In genomic region chr3:28491085-28492041, GRCm38 (mm10) we compare ENCODE assay signal across 8 mouse cellular contexts.
A peak's percentile ranks its signal among the peaks of the same experiment; 100 is the strongest.
DNase-seq lines count a peak whose midpoint lies in the region; ATAC-seq and TF ChIP-seq lines count a peak whose summit lies in the region.

No protein-coding gene starts in this region.

- intact Hi-C loops in left cerebral cortex, adult 2 months (cut with DNase I) = no loop called here
- intact Hi-C loops in left cerebral cortex, postnatal 10 days (cut with DNase I) = no loop called here

- H3K4me3 ChIP-seq in left cerebral cortex, adult 2 months = no peak overlapping the region
- H3K4me3 ChIP-seq in forebrain, postnatal 0 days (ENCODE audit: low read depth, low read length) = no peak overlapping the region
- H3K4me3 ChIP-seq in midbrain, embryonic 15.5 days = no peak overlapping the region

- H3K4me2 ChIP-seq in forebrain, postnatal 0 days (ENCODE audit: low read depth) = no peak overlapping the region
- no peak overlapping the region for H3K4me2 ChIP-seq in midbrain, embryonic 15.5 days

- no peaks in the 10 kb centered on the region for H3K36me3 ChIP-seq in forebrain, postnatal 0 days (ENCODE audit: insufficient read depth)
- H3K36me3 ChIP-seq in midbrain, embryonic 15.5 days (replicated peaks) = no peaks in the 10 kb centered on the region

- no peak for TF ChIP-seq CTCF in left cerebral cortex, adult 2 months (IDR thresholded peaks at IDR 0.05)
- TF ChIP-seq CTCF in forebrain, postnatal 0 days (IDR thresholded peaks at IDR 0.05; ENCODE audit: low read depth) = no peak

- peak; percentile 24 to 27 for DNase-seq in left cerebral cortex, adult 2 months (ENCODE audit: extremely low spot score in 1 of 2, low spot score in 2 of 2)
- no peak for DNase-seq in left cerebral cortex, postnatal 10 days (ENCODE audit: extremely low spot score in 1 of 2, low spot score in 2 of 2)
- DNase-seq in cerebellum, postnatal 36 days = peak; percentile 30 to 41
- DNase-seq in forebrain, postnatal 0 days = peak; percentile 51
- no peak for DNase-seq in heart, adult 18-20 months
- DNase-seq in ovary, postnatal 36 days (ENCODE audit: low spot score) = no peak
- DNase-seq in adrenal gland, adult (ENCODE audit: inconsistent age in 2 of 2, low spot score in 1 of 2) = no peak

- no peaks in the 10 kb centered on the region for H3K27me3 ChIP-seq in forebrain, postnatal 0 days (ENCODE audit: insufficient read depth, low read length)
- no peaks in the 10 kb centered on the region for H3K27me3 ChIP-seq in midbrain, embryonic 15.5 days (replicated peaks)

- 15% methylated on average over 11 of the region's 11 CpGs for WGBS in forebrain, postnatal 0 days
- 18% methylated on average over 11 of the region's 11 CpGs for WGBS in midbrain, embryonic 15.5 days

- H3K27ac ChIP-seq in left cerebral cortex, adult 2 months = peak overlapping the region; percentile 70
- H3K27ac ChIP-seq in forebrain, postnatal 0 days (ENCODE audit: low read depth, low read length) = peak overlapping the region; percentile 64
- H3K27ac ChIP-seq in midbrain, embryonic 15.5 days = peak overlapping the region; percentile 80

- H3K9ac ChIP-seq in forebrain, postnatal 0 days = peak overlapping the region; percentile 25; the same call in 1 of the 2 replicates
- H3K9ac ChIP-seq in midbrain, embryonic 15.5 days = peak overlapping the region; percentile 11; the same call in 1 of the 2 replicates

- H3K9me3 ChIP-seq in forebrain, postnatal 0 days (ENCODE audit: low read length) = peaks cover 3% of the 10 kb centered on the region; the same call in 1 of the 2 replicates
- no peaks in the 10 kb centered on the region for H3K9me3 ChIP-seq in midbrain, embryonic 15.5 days

- peak; percentile 60; the same call in 1 of the 2 replicates for ATAC-seq in forebrain, postnatal 0 days
- peak; percentile 61 for ATAC-seq in midbrain, embryonic 15.5 days (replicated peaks)

- peaks cover 12% of the 10 kb centered on the region for H3K4me1 ChIP-seq in forebrain, postnatal 0 days (ENCODE audit: insufficient read depth)
- H3K4me1 ChIP-seq in midbrain, embryonic 15.5 days = peaks cover 24% of the 10 kb centered on the region

Comparison
In these comparisons a context has a peak if more than half of its experiments do, and no peak if none do; other contexts are left out.
1. DNase-seq: peak in left cerebral cortex, adult 2 months (2 of 2), cerebellum, postnatal 36 days (2 of 2) and forebrain, postnatal 0 days (single experiment); none in left cerebral cortex, postnatal 10 days (0 of 2), heart, adult 18-20 months (0 of 2), ovary, postnatal 36 days (single experiment) and adrenal gland, adult (0 of 2).
2. Peak in every context shown above with its lines, with median percentiles within 50 percentile points of each other: H3K27ac ChIP-seq.